Mouse (Mus musculus) brain, embryonic 14.5 days (tissue): ENCODE data around the gene Crtc3.

ENCODE experiments used
- CTCF ChIP-seq: fragments of 200-500 bp; IDR thresholded peaks from 2 replicates; pipeline ENCODE4 v1.5.1; 2012; ENCODE audit warnings: inconsistent platforms, mild to moderate bottlenecking, moderate library complexity, borderline replicate concordance; ENCODE audit not compliant: insufficient read depth, insufficient read length; ENCODE audit errors: extremely low read depth
- POLR2A ChIP-seq: fragments of 200-500 bp; IDR thresholded peaks from 2 replicates; pipeline ENCODE4 v1.6.1; 2012; ENCODE audit warnings: mild to moderate bottlenecking, inconsistent platforms, borderline replicate concordance; ENCODE audit not compliant: poor library complexity, insufficient read depth, insufficient read length, severe bottlenecking; ENCODE audit errors: extremely low read depth

DNA sequence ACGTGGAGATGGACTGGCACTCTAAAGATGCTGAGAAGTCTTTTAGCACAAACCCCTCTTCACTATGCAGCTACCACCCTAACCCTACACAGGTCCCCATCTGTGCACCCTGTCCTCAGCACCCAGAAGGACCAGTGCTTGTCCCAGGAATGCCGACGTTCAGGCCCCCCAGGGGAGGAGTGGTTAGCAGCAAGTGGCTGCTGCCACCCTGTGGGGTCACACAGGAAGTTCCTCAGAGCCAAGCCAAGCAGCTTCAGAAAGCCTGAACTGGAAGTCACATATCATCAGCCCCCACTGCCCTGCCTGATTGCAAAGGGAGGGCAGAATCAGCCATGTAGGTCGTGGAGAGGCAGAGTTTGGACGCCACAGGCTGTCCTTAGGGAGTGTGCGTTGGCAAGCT, 108.3 kb downstream of the Crtc3 start:
- TF ChIP-seq CTCF, result peak; percentile 36; the same call in 1 of the 2 replicates
- TF ChIP-seq POLR2A, result no peak
